Mouse (Mus musculus): Measurements from ENCODE around the gene Opcml. TPM values are rescaled to one million over a fixed set of nuclear protein-coding genes. Genes with fewer than 3 reads are reported as not detected.

Opcml gene
- polyA plus RNA-seq, 1 experiment from 2014 or later = 9.4 TPM

- H3K4me1 ChIP-seq (ENCODE audit: insufficient read depth) = no peaks in the 10 kb centered on the region
- H3K4me2 ChIP-seq = no peak overlapping the region
- H3K9me3 ChIP-seq (ENCODE audit: low read depth, low read length) = no peaks in the 10 kb centered on the region
- DNase-seq = no peak
- H3K27ac ChIP-seq (ENCODE audit: low read depth) = no peak overlapping the region
- TF ChIP-seq CTCF (IDR thresholded peaks at IDR 0.05; ENCODE audit: low read depth) = no peak
- H3K9ac ChIP-seq = no peak overlapping the region
- no peak for ATAC-seq (ENCODE audit: insufficient read depth)
- no peaks in the 10 kb centered on the region for H3K27me3 ChIP-seq (ENCODE audit: insufficient read depth, low read length)
- H3K4me3 ChIP-seq (ENCODE audit: low read depth, low read length) = no peak overlapping the region
- H3K36me3 ChIP-seq (ENCODE audit: insufficient read depth) = no peaks in the 10 kb centered on the region
These were observed 516.5 kb downstream of the Opcml start for GRCm38 (mm10) chr9:28307122-28307430.

GRCm38 (mm10) chr9:28307481-28308050, 517.0 kb downstream of the Opcml start:
- DNase-seq (no peak), ATAC-seq (ENCODE audit: insufficient read depth) (no peak)
- Histone ChIP-seq H3K4me3 (ENCODE audit: low read depth, low read length) (no peak overlapping the region), H3K9ac (no peak overlapping the region), H3K9me3 (ENCODE audit: low read depth, low read length) (no peaks in the 10 kb centered on the region), H3K4me2 (no peak overlapping the region), H3K27ac (ENCODE audit: low read depth) (no peak overlapping the region), H3K4me1 (ENCODE audit: insufficient read depth) (no peaks in the 10 kb centered on the region), H3K27me3 (ENCODE audit: insufficient read depth, low read length) (no peaks in the 10 kb centered on the region), H3K36me3 (ENCODE audit: insufficient read depth) (no peaks in the 10 kb centered on the region)
- WGBS = 82% methylated on average over 6 of the region's 6 CpGs
- no peak for TF ChIP-seq CTCF (IDR thresholded peaks at IDR 0.05; ENCODE audit: low read depth)

GRCm38 (mm10) chr9:28317881-28318280, 527.3 kb downstream of the Opcml start:
- ATAC-seq (ENCODE audit: insufficient read depth) (no peak), DNase-seq (no peak)
- TF ChIP-seq CTCF (IDR thresholded peaks at IDR 0.05; ENCODE audit: low read depth) = no peak
- Histone ChIP-seq H3K9me3 (ENCODE audit: low read depth, low read length) (no peaks in the 10 kb centered on the region), H3K4me3 (ENCODE audit: low read depth, low read length) (no peak overlapping the region), H3K4me1 (ENCODE audit: insufficient read depth) (no peaks in the 10 kb centered on the region), H3K27me3 (ENCODE audit: insufficient read depth, low read length) (no peaks in the 10 kb centered on the region), H3K9ac (no peak overlapping the region), H3K36me3 (ENCODE audit: insufficient read depth) (no peaks in the 10 kb centered on the region), H3K4me2 (no peak overlapping the region), H3K27ac (ENCODE audit: low read depth) (no peak overlapping the region)

DNA sequence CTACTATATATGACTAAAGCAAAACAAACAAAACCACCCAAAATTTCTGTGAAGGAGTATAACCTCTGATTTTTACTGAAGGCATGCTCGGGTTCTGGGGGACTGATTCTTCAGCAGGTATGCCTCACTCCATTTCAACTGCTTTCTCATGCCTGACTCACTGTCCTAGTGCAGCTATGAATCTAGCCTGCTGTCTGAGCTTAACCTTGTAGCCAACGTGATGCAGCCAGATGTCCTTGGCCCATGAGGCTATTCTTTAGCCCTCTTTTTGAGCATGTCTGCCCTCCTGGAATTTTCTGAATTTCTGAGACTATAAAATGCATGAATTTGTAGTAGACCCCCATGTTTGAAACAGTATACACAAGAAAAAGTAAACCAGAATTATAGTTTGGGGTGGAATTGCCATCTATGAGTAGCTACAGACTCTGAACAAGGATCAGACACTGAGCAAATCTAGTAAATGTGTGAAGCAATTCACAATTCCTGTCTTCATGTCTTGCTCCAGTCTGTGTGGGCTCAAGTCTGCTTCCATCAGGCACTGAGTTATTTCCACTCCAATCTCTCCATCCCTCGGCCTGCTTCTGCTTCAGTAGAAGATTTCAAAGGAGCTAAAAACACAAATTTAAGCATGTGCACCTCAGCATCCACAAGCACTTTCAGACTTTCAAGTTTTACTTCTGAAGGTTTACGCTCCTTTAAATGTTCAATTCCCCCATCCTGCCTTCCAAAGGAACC, 528.6 kb downstream of the Opcml start:
- H3K9me3 ChIP-seq (ENCODE audit: low read depth, low read length) = no peaks in the 10 kb centered on the region
- WGBS = 54% methylated on average over 4 of the region's 4 CpGs
- no peak overlapping the region for H3K4me2 ChIP-seq
- ATAC-seq (ENCODE audit: insufficient read depth) (no peak), DNase-seq (no peak)
- H3K36me3 ChIP-seq (ENCODE audit: insufficient read depth) = no peaks in the 10 kb centered on the region
- H3K9ac ChIP-seq = no peak overlapping the region
- no peak for TF ChIP-seq CTCF (IDR thresholded peaks at IDR 0.05; ENCODE audit: low read depth)
- no peaks in the 10 kb centered on the region for H3K4me1 ChIP-seq (ENCODE audit: insufficient read depth)
- H3K27me3 ChIP-seq (ENCODE audit: insufficient read depth, low read length) = no peaks in the 10 kb centered on the region
- H3K4me3 ChIP-seq (ENCODE audit: low read depth, low read length) = no peak overlapping the region
- no peak overlapping the region for H3K27ac ChIP-seq (ENCODE audit: low read depth)

GRCm38 (mm10) chr9:28319802-28320201, 529.2 kb downstream of the Opcml start:
- ATAC-seq (ENCODE audit: insufficient read depth) = no peak
- Histone ChIP-seq H3K36me3 (ENCODE audit: insufficient read depth) (no peaks in the 10 kb centered on the region), H3K27ac (ENCODE audit: low read depth) (no peak overlapping the region), H3K4me2 (no peak overlapping the region), H3K9me3 (ENCODE audit: low read depth, low read length) (no peaks in the 10 kb centered on the region), H3K4me1 (ENCODE audit: insufficient read depth) (no peaks in the 10 kb centered on the region), H3K27me3 (ENCODE audit: insufficient read depth, low read length) (no peaks in the 10 kb centered on the region), H3K4me3 (ENCODE audit: low read depth, low read length) (no peak overlapping the region), H3K9ac (no peak overlapping the region)
- WGBS = 27% methylated on average over 1 of the region's 1 CpGs
- no peak for TF ChIP-seq CTCF (IDR thresholded peaks at IDR 0.05; ENCODE audit: low read depth)
- DNase-seq = no peak

GRCm38 (mm10) chr9:28327985-28328384, 537.4 kb downstream of the Opcml start:
- no peak for ATAC-seq (ENCODE audit: insufficient read depth)

GRCm38 (mm10) chr9:28328434-28328833, 537.9 kb downstream of the Opcml start:
- Histone ChIP-seq H3K9me3 (ENCODE audit: low read depth, low read length) (no peaks in the 10 kb centered on the region), H3K36me3 (ENCODE audit: insufficient read depth) (no peaks in the 10 kb centered on the region), H3K4me3 (ENCODE audit: low read depth, low read length) (no peak overlapping the region), H3K27ac (ENCODE audit: low read depth) (no peak overlapping the region), H3K4me2 (no peak overlapping the region), H3K27me3 (ENCODE audit: insufficient read depth, low read length) (no peaks in the 10 kb centered on the region), H3K4me1 (ENCODE audit: insufficient read depth) (no peaks in the 10 kb centered on the region), H3K9ac (no peak overlapping the region)
- ATAC-seq (ENCODE audit: insufficient read depth) = no peak
- 76% methylated on average over 2 of the region's 2 CpGs for WGBS
- no peak for TF ChIP-seq CTCF (IDR thresholded peaks at IDR 0.05; ENCODE audit: low read depth)
- DNase-seq = no peak

More at GRCm38 (mm10) chr9:28327985-28328384, 537.4 kb downstream of the Opcml start:
- no peak overlapping the region for H3K4me2 ChIP-seq
- H3K4me3 ChIP-seq (ENCODE audit: low read depth, low read length) = no peak overlapping the region
- WGBS = 40% methylated on average over 4 of the region's 4 CpGs
- no peaks in the 10 kb centered on the region for H3K27me3 ChIP-seq (ENCODE audit: insufficient read depth, low read length)
- no peaks in the 10 kb centered on the region for H3K4me1 ChIP-seq (ENCODE audit: insufficient read depth)
- DNase-seq = no peak
- H3K36me3 ChIP-seq (ENCODE audit: insufficient read depth) = no peaks in the 10 kb centered on the region
- no peak for TF ChIP-seq CTCF (IDR thresholded peaks at IDR 0.05; ENCODE audit: low read depth)
- H3K9ac ChIP-seq = no peak overlapping the region
- no peaks in the 10 kb centered on the region for H3K9me3 ChIP-seq (ENCODE audit: low read depth, low read length)
- H3K27ac ChIP-seq (ENCODE audit: low read depth) = no peak overlapping the region

All from lung, embryonic 14.5 days (tissue).